21 mouse cellular contexts compared by ENCODE assay signal in the genomic region with DNA sequence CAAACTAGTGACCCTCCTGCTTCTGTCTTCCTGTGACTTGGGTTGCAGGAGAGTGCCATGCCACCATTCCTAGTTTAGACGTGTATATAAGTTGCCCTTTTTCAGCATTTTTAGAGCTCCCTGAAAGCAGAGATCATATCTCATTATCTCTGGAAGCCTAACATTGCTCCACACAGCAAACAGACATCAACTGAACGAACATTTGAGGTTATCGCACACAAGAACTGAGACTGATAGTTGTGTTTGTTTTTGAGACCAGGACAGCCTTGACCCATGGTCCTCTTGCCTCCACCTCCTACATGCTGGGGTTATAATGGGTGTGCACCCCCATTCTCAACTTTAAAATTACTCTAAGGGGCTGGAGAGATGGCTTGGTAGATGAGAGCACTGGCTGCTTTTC. TPM values are rescaled to one million over a fixed set of nuclear protein-coding genes. Genes with fewer than 3 reads are reported as not detected.
DNase-seq lines count a peak whose midpoint lies in the region; ATAC-seq and TF ChIP-seq lines count a peak whose summit lies in the region.
"Had no signal": no experiment of that assay in that cellular context is flagged by ENCODE, and none has a peak within 500 bp of the region (broad histone marks: within the 10 kb centered on the region; RNA-seq: fewer than 3 reads in every experiment).

No protein-coding gene starts in this region.

- H3K27ac ChIP-seq in heart, embryonic 11.5 days (ENCODE audit: low read depth, low read length) = peak overlapping the region; percentile 41
- peak overlapping the region; percentile 82; the same call in 1 of the 2 replicates for H3K27ac ChIP-seq in heart, postnatal 0 days (ENCODE audit: low read depth)
- H3K27ac ChIP-seq in heart, adult 2 months = no peak overlapping the region
- H3K27ac ChIP-seq in liver, embryonic 12.5 days = peak overlapping the region; percentile 30; the same call in 1 of the 2 replicates
- peak overlapping the region; percentile 22; the same call in 1 of the 2 replicates for H3K27ac ChIP-seq in liver, embryonic 16.5 days (ENCODE audit: low read length)
- H3K27ac ChIP-seq: embryonic facial prominence, embryonic 13.5 days; forebrain, embryonic 13.5 days; hindbrain, embryonic 13.5 days; kidney, embryonic 15.5 days; limb, embryonic 13.5 days; midbrain, embryonic 12.5 days had no signal

- intact Hi-C loops in heart, adult 2 months (cut with DNase I) = no loop called here

- H3K4me1 ChIP-seq in heart, embryonic 11.5 days (ENCODE audit: control insufficient read depth, insufficient read depth, low read length) = peaks cover 50% of the 10 kb centered on the region
- H3K4me1 ChIP-seq in heart, postnatal 0 days (ENCODE audit: control insufficient read depth, insufficient read depth) = peaks cover 56% of the 10 kb centered on the region
- peaks cover 26% of the 10 kb centered on the region for H3K4me1 ChIP-seq in heart, adult 2 months (ENCODE audit: control insufficient read depth, insufficient read depth, low read length)
- H3K4me1 ChIP-seq in liver, embryonic 12.5 days = peaks cover 34% of the 10 kb centered on the region
- peaks cover 21% of the 10 kb centered on the region for H3K4me1 ChIP-seq in liver, embryonic 16.5 days (ENCODE audit: control insufficient read depth, low read depth, low read length)

- no peak overlapping the region for H3K4me2 ChIP-seq in heart, embryonic 11.5 days
- no peak overlapping the region for H3K4me2 ChIP-seq in heart, postnatal 0 days (ENCODE audit: low read depth, low read length)
- H3K4me2 ChIP-seq in liver, embryonic 12.5 days = no peak overlapping the region
- H3K4me2 ChIP-seq in liver, embryonic 16.5 days (ENCODE audit: low read depth, low read length) = no peak overlapping the region
- H3K4me2 ChIP-seq: embryonic facial prominence, embryonic 13.5 days; forebrain, embryonic 13.5 days; hindbrain, embryonic 13.5 days; kidney, embryonic 15.5 days; limb, embryonic 13.5 days; midbrain, embryonic 12.5 days had no signal

- no peak for TF ChIP-seq CTCF in heart, postnatal 0 days (IDR thresholded peaks at IDR 0.05; ENCODE audit: low read depth)
- TF ChIP-seq CTCF in heart, adult 2 months (IDR thresholded peaks at IDR 0.05) = no peak

- H3K79me2 ChIP-seq in heart, adult 2 months (replicated peaks; ENCODE audit: control insufficient read depth, insufficient read depth, low read length) = 0 out of 2 replicates have a peak, but pooled peaks cover 2% of the 10 kb centered on the region

- H3K9ac ChIP-seq in heart, embryonic 11.5 days (ENCODE audit: low read depth, low read length) = no peak overlapping the region
- H3K9ac ChIP-seq in heart, postnatal 0 days (replicated peaks; ENCODE audit: low read depth, low read length) = no peak overlapping the region
- no peak overlapping the region for H3K9ac ChIP-seq in heart, adult 2 months (ENCODE audit: low read depth, low read length)
- no peak overlapping the region for H3K9ac ChIP-seq in liver, embryonic 12.5 days
- H3K9ac ChIP-seq in liver, embryonic 16.5 days (ENCODE audit: low read depth, low read length) = no peak overlapping the region
- H3K9ac ChIP-seq: embryonic facial prominence, embryonic 13.5 days; forebrain, embryonic 13.5 days; hindbrain, embryonic 13.5 days; kidney, embryonic 15.5 days; limb, embryonic 13.5 days; midbrain, embryonic 12.5 days had no signal

- DNase-seq in heart, adult 9 months (ENCODE audit: low spot score in 2 of 2) = no peak
- no peak for DNase-seq in heart, postnatal 0 days (ENCODE audit: low spot score)
- DNase-seq in heart, adult 2 months = no peak
- DNase-seq in kidney, postnatal 14 days = no peak
- DNase-seq: adrenal gland, postnatal 25 days; cerebellum, adult 8-10 months; cerebellum, postnatal 36 days; embryo, embryonic 11 days; kidney, adult 11 months; kidney, postnatal 4 days; lung, postnatal 14 days; thymus, postnatal 14 days had no signal

- no peaks in the 10 kb centered on the region for H3K27me3 ChIP-seq in heart, embryonic 11.5 days (ENCODE audit: control insufficient read depth, insufficient read depth, low read length)
- H3K27me3 ChIP-seq in heart, postnatal 0 days (ENCODE audit: control insufficient read depth, insufficient read depth, low read length) = no peaks in the 10 kb centered on the region
- no peaks in the 10 kb centered on the region for H3K27me3 ChIP-seq in heart, adult 2 months (ENCODE audit: control insufficient read depth, insufficient read depth, low read length)
- H3K27me3 ChIP-seq in liver, embryonic 12.5 days (replicated peaks) = no peaks in the 10 kb centered on the region
- no peaks in the 10 kb centered on the region for H3K27me3 ChIP-seq in liver, embryonic 16.5 days (ENCODE audit: control insufficient read depth, insufficient read depth, low read depth, low read length)
- H3K27me3 ChIP-seq: embryonic facial prominence, embryonic 13.5 days; forebrain, embryonic 13.5 days; hindbrain, embryonic 13.5 days; kidney, embryonic 15.5 days; limb, embryonic 13.5 days had no signal

- H3K4me3 ChIP-seq in heart, embryonic 11.5 days (ENCODE audit: low read depth, low read length) = no peak overlapping the region
- no peak overlapping the region for H3K4me3 ChIP-seq in heart, postnatal 0 days (ENCODE audit: low read depth, low read length)
- no peak overlapping the region for H3K4me3 ChIP-seq in heart, adult 2 months
- no peak overlapping the region for H3K4me3 ChIP-seq in liver, embryonic 12.5 days
- H3K4me3 ChIP-seq in liver, embryonic 16.5 days (ENCODE audit: low read depth, low read length) = no peak overlapping the region
- H3K4me3 ChIP-seq: embryonic facial prominence, embryonic 13.5 days; forebrain, embryonic 13.5 days; hindbrain, embryonic 13.5 days; kidney, embryonic 15.5 days; limb, embryonic 13.5 days; midbrain, embryonic 12.5 days had no signal

- no peaks in the 10 kb centered on the region for H3K9me3 ChIP-seq in heart, embryonic 11.5 days (replicated peaks; ENCODE audit: control insufficient read depth, low read length)
- H3K9me3 ChIP-seq in heart, postnatal 0 days (replicated peaks; ENCODE audit: control insufficient read depth, low read length) = no peaks in the 10 kb centered on the region
- no peaks in the 10 kb centered on the region for H3K9me3 ChIP-seq in liver, embryonic 12.5 days (replicated peaks)
- no peaks in the 10 kb centered on the region for H3K9me3 ChIP-seq in liver, embryonic 16.5 days (replicated peaks; ENCODE audit: control insufficient read depth, low read length)
- H3K9me3 ChIP-seq: embryonic facial prominence, embryonic 13.5 days; forebrain, embryonic 13.5 days; hindbrain, embryonic 13.5 days; kidney, embryonic 15.5 days; limb, embryonic 13.5 days; midbrain, embryonic 12.5 days had no signal

- no peaks in the 10 kb centered on the region for H3K36me3 ChIP-seq in heart, embryonic 11.5 days (ENCODE audit: control insufficient read depth, insufficient read depth, low read length)
- H3K36me3 ChIP-seq in heart, postnatal 0 days (replicated peaks; ENCODE audit: control insufficient read depth, insufficient read depth, low read length) = no peaks in the 10 kb centered on the region; the same call in 1 of the 2 replicates
- H3K36me3 ChIP-seq in heart, adult 2 months (ENCODE audit: control insufficient read depth, insufficient read depth, low read length) = peaks cover 13% of the 10 kb centered on the region
- H3K36me3 ChIP-seq in liver, embryonic 12.5 days = peaks cover 6% of the 10 kb centered on the region; the same call in 1 of the 2 replicates
- H3K36me3 ChIP-seq in liver, embryonic 16.5 days (ENCODE audit: control insufficient read depth, insufficient read depth) = no peaks in the 10 kb centered on the region
- H3K36me3 ChIP-seq: hindbrain, embryonic 13.5 days; midbrain, embryonic 12.5 days had no signal

- no peak for TF ChIP-seq EP300 in heart, postnatal 0 days (IDR thresholded peaks at IDR 0.05; ENCODE audit: low read depth)
- TF ChIP-seq EP300 in heart, adult 2 months (IDR thresholded peaks at IDR 0.05; ENCODE audit: insufficient read depth, low read depth, low read length) = no peak

- WGBS in heart, embryonic 11.5 days (ENCODE audit: insufficient replicate concordance) = 58% methylated on average over 3 of the region's 3 CpGs
- WGBS in heart, postnatal 0 days = 63% methylated on average over 3 of the region's 3 CpGs
- WGBS in heart, adult 2 months = 81% methylated on average over 3 of the region's 3 CpGs
- 37% methylated on average over 3 of the region's 3 CpGs for WGBS in liver, embryonic 12.5 days (ENCODE audit: insufficient replicate concordance)
- 21% methylated on average over 3 of the region's 3 CpGs for WGBS in liver, embryonic 16.5 days (ENCODE audit: insufficient replicate concordance)

- no peak for TF ChIP-seq POLR2A in heart, adult 2 months (IDR thresholded peaks at IDR 0.05; ENCODE audit: insufficient read depth, low read depth, low read length)

- ATAC-seq in heart, embryonic 11.5 days (replicated peaks; ENCODE audit: insufficient number of reproducible peaks, low FRiP score, low TSS enrichment) = no peak
- no peak for ATAC-seq in heart, postnatal 0 days (ENCODE audit: insufficient read depth, low read depth)
- no peak for ATAC-seq in liver, embryonic 12.5 days
- ATAC-seq in liver, embryonic 16.5 days (ENCODE audit: low read depth) = peak; percentile 28; the same call in 1 of the 2 replicates
- ATAC-seq: forebrain, embryonic 13.5 days had no signal

RNA-seq across cellular contexts. Expression of gene Igf2r, which starts 27.2 kb away (rescaled TPM):
- polyA plus RNA-seq in heart, embryonic 11.5 days (2014; fragmentation: Nextera tagmentation; extraction: Ambion mirVana) = 199 and 238 TPM in 2 replicates
- total RNA-seq in heart, postnatal 0 days (2014; rRNA removed; ENCODE audit: low replicate concordance) = 424 and 484 TPM in 2 replicates
- 52.2 and 59.9 TPM in 2 replicates for polyA plus RNA-seq in heart, postnatal 0 days (2015; fragmentation: Nextera tagmentation; extraction: Ambion mirVana)
- total RNA-seq in heart, adult 2 months (2021) = 100 to 1,000 TPM in 1 of 2 experiments, 10 to 100 TPM in 1; 98.9 to 116 TPM
- polyA plus RNA-seq in heart, adult 2 months (2012; rRNA removed) = 34.0 and 53.7 TPM in 2 replicates
- 24.7 and 25.3 TPM in 2 replicates for polyA plus RNA-seq in liver, embryonic 12.5 days (2016; fragmentation: Nextera tagmentation; extraction: Ambion mirVana)
- polyA plus RNA-seq in liver, embryonic 16.5 days (2015; fragmentation: Nextera tagmentation; extraction: Ambion mirVana) = 15.3 and 17.7 TPM in 2 replicates
